Mouse (Mus musculus) neural tube, embryonic 11.5 days (tissue): ENCODE measurements around the gene Hps1. TPM values are rescaled to one million over a fixed set of nuclear protein-coding genes. Genes with fewer than 3 reads are reported as not detected.
"Not testable (repeated sequence)": the region's sequence is repeated elsewhere in the genome, so short reads cannot be mapped to it uniquely, and the experiment has no call there.

ENCODE experiments used
- ATAC-seq: fragments of 200-750 bp; cut with Nextera tagmentation; 2 replicates; pipeline ENCODE4 v1.8.0; 2017; ENCODE audit warnings: moderate number of reproducible peaks, mild to moderate bottlenecking, moderate TSS enrichment, moderate library complexity; ENCODE audit not compliant: insufficient read depth, low FRiP score, low TSS enrichment
- DNase-seq: peaks from one replicate; pipeline ENCODE4 v3.0.0-alpha.2; 2015; ENCODE audit warnings: low spot score
- H3K27ac ChIP-seq: fragments of 300-500 bp; sonication (generic); 2 replicates; pipeline ENCODE4 v1.5.1; 2014; ENCODE audit warnings: low read depth, mild to moderate bottlenecking, low read length
- H3K27me3 ChIP-seq: fragments of 300-500 bp; sonication (generic); 2 replicates; pipeline ENCODE4 v1.6.1; 2014; ENCODE audit warnings: mild to moderate bottlenecking, low read length, mixed read lengths; ENCODE audit not compliant: control insufficient read depth, insufficient read depth
- H3K36me3 ChIP-seq: fragments of 300-500 bp; sonication (generic); 2 replicates; pipeline ENCODE4 v1.6.1; 2014; ENCODE audit warnings: mild to moderate bottlenecking, low read length, moderate library complexity, mixed read lengths; ENCODE audit not compliant: control insufficient read depth, insufficient read depth
- H3K4me1 ChIP-seq: fragments of 300-500 bp; sonication (generic); 2 replicates; pipeline ENCODE4 v1.6.1; 2014; ENCODE audit warnings: low read length, mixed read lengths; ENCODE audit not compliant: control insufficient read depth, insufficient read depth
- H3K4me2 ChIP-seq: fragments of 300-500 bp; sonication (generic); 2 replicates; pipeline ENCODE4 v1.6.1; 2014; ENCODE audit warnings: low read depth, mild to moderate bottlenecking, moderate library complexity
- H3K4me3 ChIP-seq: fragments of 300-500 bp; sonication (generic); 2 replicates; pipeline ENCODE4 v1.5.1; 2014; ENCODE audit warnings: low read depth, low read length
- H3K9ac ChIP-seq: fragments of 300-500 bp; sonication (generic); 2 replicates; pipeline ENCODE4 v1.6.1; 2014; ENCODE audit warnings: mild to moderate bottlenecking, low read length
- H3K9me3 ChIP-seq: fragments of 300-500 bp; sonication (generic); 2 replicates; pipeline ENCODE4 v1.6.1; 2016; ENCODE audit warnings: low read length; ENCODE audit not compliant: control insufficient read depth
- WGBS: fragments of 180-500 bp; shearing (Covaris S2); extraction: QIAGEN DNeasy Blood & Tissue Kit; methylation state at CpG from one replicate; pipeline ENCODE4 v1.1.7; 2014; 5-methylcytosine and 5-hydroxymethylcytosine counted together
- polyA plus RNA-seq: library from polyadenylated mRNA; unstranded; fragments of >200 nt; fragmentation: Nextera tagmentation; extraction: Ambion mirVana; gene quantifications from 2 replicates; pipeline ENCODE4 v1.2.1, GENCODE M21; 2014

The Hps1 gene
- polyA plus RNA-seq, 1 experiment from 2014 or later, result 14.2 TPM

- peaks cover 4% of the 10 kb centered on the region; the same call in 1 of the 2 replicates for H3K4me1 ChIP-seq
- H3K36me3 ChIP-seq, result no peaks in the 10 kb centered on the region
- H3K9me3 ChIP-seq, result no peaks in the 10 kb centered on the region
- no peak overlapping the region for H3K9ac ChIP-seq
- H3K27me3 ChIP-seq, result 0 out of 2 replicates have a peak, but pooled peaks cover 4% of the 10 kb centered on the region
- peak overlapping the region; percentile 42; the same call in 1 of the 2 replicates for H3K4me3 ChIP-seq
- WGBS, result 25% methylated on average over 9 of the region's 9 CpGs
- ATAC-seq, result no peak
- no peak for DNase-seq
- H3K4me2 ChIP-seq, result peak overlapping the region; percentile 91
- H3K27ac ChIP-seq, result no peak overlapping the region
Measured at GRCm38 (mm10) chr19:42795801-42796200, 16.0 kb upstream of the Hps1 start.

GRCm38 (mm10) chr19:42794914-42795613 lies 15.3 kb upstream of the Hps1 start:
- Histone ChIP-seq H3K4me2 (peak overlapping the region; percentile 91), H3K9ac (peak overlapping the region; percentile 55), H3K27ac (no peak overlapping the region), H3K36me3 (no peaks in the 10 kb centered on the region), H3K9me3 (no peaks in the 10 kb centered on the region), H3K27me3 (0 out of 2 replicates have a peak, but pooled peaks cover 4% of the 10 kb centered on the region), H3K4me3 (peak overlapping the region; percentile 42), H3K4me1 (peaks cover 4% of the 10 kb centered on the region; the same call in 1 of the 2 replicates)
- peak; percentile 80 for ATAC-seq
- 2% methylated on average over 31 of the region's 31 CpGs for WGBS
- peak; percentile 93 for DNase-seq

GRCm38 (mm10) chr19:42788311-42788710 lies 8.5 kb upstream of the Hps1 start:
- Histone ChIP-seq H3K4me1 (no peaks in the 10 kb centered on the region; the same call in 1 of the 2 replicates), H3K27ac (no peak overlapping the region), H3K27me3 (no peaks in the 10 kb centered on the region), H3K4me2 (no peak overlapping the region), H3K36me3 (no peaks in the 10 kb centered on the region), H3K9me3 (no peaks in the 10 kb centered on the region), H3K9ac (no peak overlapping the region), H3K4me3 (no peak overlapping the region)
- DNase-seq (no peak), ATAC-seq (no peak)
- WGBS, result 45% methylated on average over 5 of the region's 5 CpGs

- ATAC-seq, result no peak
- Histone ChIP-seq H3K27me3 (no peaks in the 10 kb centered on the region), H3K4me2 (no peak overlapping the region), H3K9me3 (no peaks in the 10 kb centered on the region), H3K9ac (no peak overlapping the region), H3K36me3 (no peaks in the 10 kb centered on the region), H3K4me1 (no peaks in the 10 kb centered on the region; the same call in 1 of the 2 replicates), H3K27ac (no peak overlapping the region), H3K4me3 (no peak overlapping the region)
- no peak for DNase-seq
- WGBS, result 54% methylated on average over 8 of the region's 8 CpGs
Measured at GRCm38 (mm10) chr19:42785562-42786220, 5.9 kb upstream of the Hps1 start.

GRCm38 (mm10) chr19:42785129-42785528 lies 5.4 kb upstream of the Hps1 start:
- no peak for DNase-seq
- Histone ChIP-seq H3K4me3 (no peak overlapping the region), H3K27ac (no peak overlapping the region), H3K27me3 (no peaks in the 10 kb centered on the region), H3K4me2 (no peak overlapping the region), H3K4me1 (no peaks in the 10 kb centered on the region; the same call in 1 of the 2 replicates), H3K9me3 (no peaks in the 10 kb centered on the region), H3K36me3 (no peaks in the 10 kb centered on the region), H3K9ac (no peak overlapping the region)
- 40% methylated on average over 2 of the region's 2 CpGs for WGBS
- no peak for ATAC-seq

DNA sequence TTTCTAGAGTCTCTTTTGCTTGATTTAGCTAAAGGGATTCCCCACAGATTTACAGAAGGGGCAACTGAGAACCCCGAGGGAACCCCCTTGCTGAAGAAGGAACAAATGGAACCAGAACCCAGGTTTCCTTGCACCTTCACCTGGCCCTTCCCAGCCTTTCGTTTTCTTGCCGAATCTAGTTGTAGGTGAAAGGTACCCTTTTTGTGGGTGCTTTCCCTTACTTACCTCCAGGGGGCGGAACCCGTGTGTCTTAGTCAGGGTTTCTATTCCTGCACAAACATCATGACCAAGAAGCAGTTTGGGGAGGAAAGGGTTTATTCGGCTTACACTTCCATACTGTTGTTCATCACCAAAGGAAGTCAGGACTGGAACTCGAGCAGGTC lies 369 bp upstream of the Hps1 start:
- WGBS, result 56% methylated on average over 7 of the region's 7 CpGs

DNA sequence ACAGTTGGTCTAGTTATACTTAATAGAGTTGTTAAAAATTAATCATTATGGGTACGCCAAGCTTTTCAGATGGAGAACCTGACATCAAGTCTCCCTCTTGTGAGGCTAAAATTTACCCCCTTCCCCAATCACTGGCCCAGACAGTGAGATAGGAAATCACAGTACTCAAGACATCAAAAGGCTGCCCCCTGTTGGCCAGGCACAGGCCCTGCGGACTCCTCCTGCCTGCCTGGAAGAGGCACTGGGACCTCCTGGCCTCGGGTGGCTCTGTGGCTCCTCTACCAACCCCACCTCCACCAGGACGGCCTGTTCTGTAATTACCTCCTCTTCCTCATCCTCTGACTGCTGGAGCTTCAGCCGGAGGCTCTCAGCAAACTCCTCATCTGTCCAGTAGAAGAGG lies 2.0 kb downstream of the Hps1 start:
- DNase-seq, result no peak
- Histone ChIP-seq H3K27ac (no peak overlapping the region), H3K4me1 (no peaks in the 10 kb centered on the region), H3K27me3 (no peaks in the 10 kb centered on the region), H3K4me2 (no peak overlapping the region), H3K36me3 (no peaks in the 10 kb centered on the region), H3K9ac (no peak overlapping the region), H3K4me3 (no peak overlapping the region), H3K9me3 (no peaks in the 10 kb centered on the region)
- ATAC-seq, result no peak
- WGBS, result 80% methylated on average over 5 of the region's 5 CpGs

More for the DNA sequence above, 369 bp upstream of the Hps1 start:
- not testable (repeated sequence) for ATAC-seq, H3K9me3 ChIP-seq, H3K27me3 ChIP-seq, DNase-seq, H3K4me1 ChIP-seq, H3K36me3 ChIP-seq
- peak overlapping the region; percentile 77 for H3K27ac ChIP-seq
- H3K9ac ChIP-seq, result peak overlapping the region; percentile 67
- H3K4me2 ChIP-seq, result peak overlapping the region; percentile 48
- peak overlapping the region; percentile 55 for H3K4me3 ChIP-seq

- H3K36me3 ChIP-seq, result no peaks in the 10 kb centered on the region
- WGBS, result 100% methylated on average over 1 of the region's 1 CpGs
- peak; percentile 33 for DNase-seq
- H3K4me1 ChIP-seq, result no peaks in the 10 kb centered on the region
- no peak overlapping the region for H3K9ac ChIP-seq
- no peaks in the 10 kb centered on the region for H3K27me3 ChIP-seq
- H3K4me3 ChIP-seq, result no peak overlapping the region
- H3K9me3 ChIP-seq, result no peaks in the 10 kb centered on the region
- no peak for ATAC-seq
- H3K4me2 ChIP-seq, result no peak overlapping the region
- no peak overlapping the region for H3K27ac ChIP-seq
Measured at GRCm38 (mm10) chr19:42776813-42777212, 3.0 kb downstream of the Hps1 start.
